Mouse (Mus musculus) testis, adult 2 months (tissue): ENCODE measurements around the gene Shisal1.

ENCODE experiments used
- CTCF ChIP-seq: fragments of 200-500 bp; IDR thresholded peaks from 2 replicates; pipeline ENCODE4 v1.5.1; 2012; ENCODE audit warnings: low read depth, mild to moderate bottlenecking, inconsistent platforms, low read length, moderate library complexity; ENCODE audit not compliant: control insufficient read depth, insufficient read depth, insufficient replicate concordance
- POLR2A ChIP-seq: fragments of 200-500 bp; IDR thresholded peaks from 2 replicates; pipeline ENCODE4 v1.6.1; 2012; ENCODE audit warnings: low read depth, mild to moderate bottlenecking, inconsistent platforms, low read length, moderate library complexity; ENCODE audit not compliant: control insufficient read depth

DNA sequence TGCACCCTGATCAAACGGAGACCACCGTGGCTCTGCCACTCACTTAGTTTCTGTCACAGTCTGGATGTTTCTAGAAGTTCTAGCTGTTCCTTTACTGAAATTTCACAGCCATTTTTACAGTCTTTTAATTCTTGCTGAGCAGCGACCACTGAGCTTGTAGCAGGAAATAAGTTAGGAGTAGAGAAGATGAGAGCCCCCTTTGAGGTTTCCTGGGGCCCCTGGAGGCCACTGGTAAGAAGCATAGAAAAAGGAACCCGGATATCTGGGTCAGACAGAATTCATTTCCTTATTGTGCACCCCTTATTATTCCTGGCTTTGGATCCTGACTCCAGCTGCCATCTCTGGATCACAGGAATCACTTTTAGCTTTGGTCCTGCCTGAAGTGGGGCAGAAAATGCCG is 91.8 kb downstream of the Shisal1 start:
- TF ChIP-seq POLR2A, result no peak
- TF ChIP-seq CTCF, result no peak
